Mouse (Mus musculus) Muller cell, postnatal 12 days (primary cell): ENCODE measurements around the gene Creb1.
"Not testable (repeated sequence)": the region's sequence is repeated elsewhere in the genome, so short reads cannot be mapped to it uniquely, and the experiment has no call there.

Source experiments
- DNase-seq: peaks from one replicate; pipeline ENCODE4 v3.0.0-alpha.2; 2015; ENCODE audit errors: inconsistent ontology term

The Creb1 gene

GRCm38 (mm10) chr1:64616881-64617714, 84.7 kb downstream of the Creb1 start, which contains the start of gene Mettl21a:
Mettl21a (minus strand) TSS chr1:64617242.
- DNase-seq: peak; percentile 94

- DNase-seq: peak; percentile 93
Observed at GRCm38 (mm10) chr1:64617715-64617984, 85.2 kb downstream of the Creb1 start.

GRCm38 (mm10) chr1:64618226-64618625, 85.8 kb downstream of the Creb1 start:
- DNase-seq: no peak

- no peak for DNase-seq
Observed at GRCm38 (mm10) chr1:64621116-64621515, 88.7 kb downstream of the Creb1 start.

GRCm38 (mm10) chr1:64623558-64624435, 91.4 kb downstream of the Creb1 start:
- peak; percentile 86 for DNase-seq

GRCm38 (mm10) chr1:64625214-64625613, 92.8 kb downstream of the Creb1 start:
- DNase-seq: no peak

- DNase-seq: peak; percentile 65
Observed at GRCm38 (mm10) chr1:64631526-64631925, 99.1 kb downstream of the Creb1 start.

GRCm38 (mm10) chr1:64633237-64633636, 100.8 kb downstream of the Creb1 start:
- DNase-seq: no peak

GRCm38 (mm10) chr1:64635624-64636023, 103.2 kb downstream of the Creb1 start:
- no peak for DNase-seq

- DNase-seq: no peak
Observed at GRCm38 (mm10) chr1:64639279-64639678, 106.8 kb downstream of the Creb1 start.

GRCm38 (mm10) chr1:64641069-64641468, 108.6 kb downstream of the Creb1 start:
- no peak for DNase-seq

GRCm38 (mm10) chr1:64642541-64642940, 110.1 kb downstream of the Creb1 start:
- DNase-seq: not testable (repeated sequence)

- DNase-seq: no peak
Observed at GRCm38 (mm10) chr1:64644513-64644912, 112.1 kb downstream of the Creb1 start.

- DNase-seq: no peak
Observed at GRCm38 (mm10) chr1:64649362-64650124, 117.1 kb downstream of the Creb1 start.

GRCm38 (mm10) chr1:64653701-64654100, 121.3 kb downstream of the Creb1 start:
- no peak for DNase-seq
